Mouse (Mus musculus): ENCODE results near the gene Dglucy. TPM values are rescaled to one million over a fixed set of nuclear protein-coding genes. Genes with fewer than 3 reads are reported as not detected.

Dglucy gene
- total RNA-seq, 1 experiment from 2014 or later, result 13.3 TPM

- peak; percentile 37 for ATAC-seq (replicated peaks; ENCODE audit: low read depth, poor library complexity, severe bottlenecking)
Observed at GRCm38 (mm10) chr12:100908298-100909034, 129.6 kb downstream of the Dglucy start.

DNA sequence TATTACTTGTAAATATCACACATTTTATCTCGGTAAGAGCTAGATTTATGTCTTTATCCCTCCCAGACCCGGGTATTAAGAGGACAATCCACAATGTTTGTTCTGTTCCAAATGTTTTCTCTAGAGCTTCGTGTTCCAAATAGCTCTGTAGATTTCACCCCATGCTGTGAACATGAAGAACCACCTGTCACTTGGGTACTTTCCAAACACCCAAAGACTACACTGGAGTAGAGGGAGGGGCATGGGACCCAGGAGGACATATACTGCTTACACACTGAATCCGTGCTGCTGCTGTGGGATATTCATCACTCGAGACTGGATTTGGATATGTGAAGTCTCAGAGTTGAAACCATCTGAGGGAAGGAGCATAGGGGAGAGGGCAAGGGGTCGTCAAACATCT, 130.9 kb downstream of the Dglucy start:
- ATAC-seq (replicated peaks; ENCODE audit: low read depth, poor library complexity, severe bottlenecking), result no peak

DNA sequence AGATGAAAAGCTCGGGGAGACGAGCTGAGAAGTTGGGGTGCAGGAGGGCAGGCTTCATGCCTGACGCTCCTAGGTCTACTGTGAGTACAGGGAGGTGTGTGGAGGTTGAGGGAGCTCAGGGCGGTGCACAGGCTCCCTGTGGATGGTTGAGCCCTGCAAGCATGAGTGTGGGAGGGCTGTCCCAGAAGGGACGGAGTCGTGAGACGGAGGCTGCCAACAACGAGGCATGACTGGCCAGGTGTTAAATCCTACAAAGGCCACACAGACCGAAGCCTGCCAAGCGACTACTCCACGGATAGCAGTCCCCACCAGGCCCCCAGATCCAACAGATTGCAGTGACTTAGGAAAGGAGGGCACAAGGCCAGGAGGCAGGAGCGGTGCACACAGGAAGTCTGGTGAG, 131.9 kb downstream of the Dglucy start:
- ATAC-seq (replicated peaks; ENCODE audit: low read depth, poor library complexity, severe bottlenecking), result no peak

DNA sequence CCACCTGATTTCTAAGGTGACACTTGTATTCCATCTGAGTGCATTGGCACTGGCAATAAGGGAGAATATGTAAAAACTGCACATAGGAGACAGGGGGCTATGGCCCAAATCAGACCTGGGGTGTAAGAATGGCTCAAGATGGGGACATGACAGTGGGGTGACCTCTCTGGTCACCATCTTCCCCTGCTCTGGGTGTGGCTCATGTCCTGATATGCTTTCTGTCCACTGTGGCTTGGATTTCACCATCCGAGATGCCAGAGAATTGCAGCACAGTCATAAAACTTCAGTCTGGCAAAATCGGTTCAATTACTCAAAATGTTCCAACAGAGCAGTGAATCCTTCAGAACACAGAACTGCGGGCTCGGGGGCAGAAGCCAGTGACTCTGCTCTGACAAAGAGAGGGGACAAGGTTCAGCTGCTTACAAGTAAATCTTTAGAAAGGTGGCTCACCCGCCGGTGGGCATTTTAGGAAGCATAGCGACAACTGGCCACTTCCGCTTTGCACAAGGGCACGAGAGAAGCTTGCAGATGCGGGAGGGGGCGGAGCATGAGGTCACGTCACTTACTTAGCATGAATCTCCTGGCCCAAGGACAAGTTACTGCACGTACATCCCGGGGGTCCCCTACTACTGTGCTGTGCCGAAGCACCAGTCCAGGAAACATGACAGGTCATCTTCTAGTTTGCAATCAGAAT, 145.9 kb downstream of the Dglucy start:
- peak; percentile 56 for ATAC-seq (replicated peaks; ENCODE audit: low read depth, poor library complexity, severe bottlenecking)

- ATAC-seq (replicated peaks; ENCODE audit: low read depth, poor library complexity, severe bottlenecking), result peak; percentile 69
Observed at GRCm38 (mm10) chr12:100925644-100926619, 147.1 kb downstream of the Dglucy start.

GRCm38 (mm10) chr12:100928286-100928685, 149.4 kb downstream of the Dglucy start:
- ATAC-seq (replicated peaks; ENCODE audit: low read depth, poor library complexity, severe bottlenecking), result no peak

- no peak for ATAC-seq (replicated peaks; ENCODE audit: low read depth, poor library complexity, severe bottlenecking)
Observed at GRCm38 (mm10) chr12:100931653-100932052, 152.8 kb downstream of the Dglucy start.

DNA sequence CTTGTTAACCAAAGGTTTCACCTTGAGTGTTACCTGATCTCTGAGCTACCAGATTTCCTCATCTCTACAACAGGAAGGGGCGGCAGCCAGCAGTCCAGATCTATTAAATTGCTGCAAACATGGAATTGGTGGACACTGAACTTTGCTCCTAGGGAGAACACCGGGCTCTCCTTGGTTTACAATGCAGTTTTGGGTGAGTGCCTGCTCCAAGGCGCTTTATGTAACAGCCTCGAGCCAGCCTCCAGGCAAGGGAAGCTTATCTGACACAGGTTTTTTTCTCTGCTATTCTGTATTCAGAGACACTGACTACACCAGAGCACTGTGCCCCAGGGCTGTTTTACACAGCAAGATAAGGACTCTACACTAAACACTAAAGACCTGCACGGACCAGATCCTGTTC, 155.9 kb downstream of the Dglucy start:
- no peak for ATAC-seq (replicated peaks; ENCODE audit: low read depth, poor library complexity, severe bottlenecking)

GRCm38 (mm10) chr12:100936116-100936515, 157.3 kb downstream of the Dglucy start:
- ATAC-seq (replicated peaks; ENCODE audit: low read depth, poor library complexity, severe bottlenecking), result peak; percentile 93

GRCm38 (mm10) chr12:100936737-100937136, 157.9 kb downstream of the Dglucy start:
- no peak for ATAC-seq (replicated peaks; ENCODE audit: low read depth, poor library complexity, severe bottlenecking)

- no peak for ATAC-seq (replicated peaks; ENCODE audit: low read depth, poor library complexity, severe bottlenecking)
Observed at GRCm38 (mm10) chr12:100937441-100938360, 158.8 kb downstream of the Dglucy start.

DNA sequence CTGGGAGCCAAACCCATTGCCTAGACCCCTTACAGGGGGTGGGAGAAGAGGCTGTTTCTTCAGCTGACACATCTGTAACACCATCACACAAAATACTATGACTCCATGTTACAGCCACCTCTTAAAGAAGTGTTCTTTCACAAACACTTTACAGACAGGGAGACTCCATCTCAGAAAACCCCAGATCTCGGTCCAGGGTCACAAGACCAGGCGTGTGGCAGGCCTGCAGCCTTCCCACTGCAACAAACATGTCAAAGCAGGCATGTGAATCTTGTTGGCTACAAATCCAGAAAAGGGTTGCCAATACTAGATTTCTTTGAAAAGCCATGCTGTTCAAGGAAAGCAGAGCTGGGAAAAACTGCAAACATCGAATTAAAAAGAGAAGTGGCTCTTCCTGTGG, 162.5 kb downstream of the Dglucy start:
- ATAC-seq (replicated peaks; ENCODE audit: low read depth, poor library complexity, severe bottlenecking), result no peak

- no peak for ATAC-seq (replicated peaks; ENCODE audit: low read depth, poor library complexity, severe bottlenecking)
Observed at GRCm38 (mm10) chr12:100943146-100943545, 164.3 kb downstream of the Dglucy start.

- ATAC-seq (replicated peaks; ENCODE audit: low read depth, poor library complexity, severe bottlenecking), result no peak
Observed at GRCm38 (mm10) chr12:100944921-100945336, 166.1 kb downstream of the Dglucy start.

DNA sequence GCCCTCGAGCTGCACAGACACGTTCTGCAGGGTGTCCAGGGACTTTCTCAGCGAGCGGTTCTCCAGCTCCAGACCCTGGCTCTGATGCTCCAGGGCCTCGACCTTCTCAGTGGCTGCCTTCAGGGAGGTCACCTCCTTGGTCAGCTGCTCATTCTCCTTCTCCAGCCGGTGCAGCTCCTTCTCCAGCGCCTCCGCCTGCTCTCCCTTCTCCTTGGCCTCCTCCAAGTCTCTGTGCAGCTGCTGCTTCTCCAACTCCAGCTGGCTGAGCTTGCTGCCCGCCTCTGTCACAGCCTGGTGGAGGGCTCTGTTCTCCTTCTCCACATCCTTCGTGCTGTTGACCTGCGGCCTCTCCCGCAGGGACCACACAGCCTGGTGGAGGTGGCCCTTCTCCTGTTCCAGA, 166.6 kb downstream of the Dglucy start:
- ATAC-seq (replicated peaks; ENCODE audit: low read depth, poor library complexity, severe bottlenecking), result no peak

- ATAC-seq (replicated peaks; ENCODE audit: low read depth, poor library complexity, severe bottlenecking), result no peak
Observed at GRCm38 (mm10) chr12:100945948-100946347, 167.1 kb downstream of the Dglucy start.

Data from common myeloid progenitor, adult 5-6 weeks (primary cell).